Mouse (Mus musculus): ENCODE data around the gene Oxnad1.
A peak's percentile ranks its signal among the peaks of the same experiment; 100 is the strongest.

The Oxnad1 gene

GRCm38 (mm10) chr14:32084761-32085485, at the start of gene Oxnad1:
Gene Oxnad1 (plus strand): TSS chr14:32085374.
- no peak for ATAC-seq (ENCODE audit: insufficient number of reproducible peaks, low FRiP score, low TSS enrichment)

GRCm38 (mm10) chr14:32036482-32036881, 48.7 kb upstream of the Oxnad1 start:
- no peak for ATAC-seq (ENCODE audit: insufficient number of reproducible peaks, low FRiP score, low TSS enrichment)

GRCm38 (mm10) chr14:32037661-32038252, 47.4 kb upstream of the Oxnad1 start:
- no peak for ATAC-seq (ENCODE audit: insufficient number of reproducible peaks, low FRiP score, low TSS enrichment)

- ATAC-seq (ENCODE audit: insufficient number of reproducible peaks, low FRiP score, low TSS enrichment), result no peak
These were observed 43.1 kb upstream of the Oxnad1 start for GRCm38 (mm10) chr14:32042108-32042507.

- ATAC-seq (ENCODE audit: insufficient number of reproducible peaks, low FRiP score, low TSS enrichment), result no peak
These were observed 38.8 kb upstream of the Oxnad1 start for GRCm38 (mm10) chr14:32046357-32046756.

- no peak for ATAC-seq (ENCODE audit: insufficient number of reproducible peaks, low FRiP score, low TSS enrichment)
These were observed 35.0 kb upstream of the Oxnad1 start for GRCm38 (mm10) chr14:32050171-32050570.

- ATAC-seq (ENCODE audit: insufficient number of reproducible peaks, low FRiP score, low TSS enrichment), result no peak
These were observed 31.3 kb upstream of the Oxnad1 start for GRCm38 (mm10) chr14:32053895-32054294.

- ATAC-seq (ENCODE audit: insufficient number of reproducible peaks, low FRiP score, low TSS enrichment), result no peak
These were observed 30.4 kb upstream of the Oxnad1 start for GRCm38 (mm10) chr14:32054788-32055187.

- ATAC-seq (ENCODE audit: insufficient number of reproducible peaks, low FRiP score, low TSS enrichment), result no peak
These were observed 29.4 kb upstream of the Oxnad1 start for GRCm38 (mm10) chr14:32055781-32056180.

GRCm38 (mm10) chr14:32056675-32057074, 28.5 kb upstream of the Oxnad1 start:
- ATAC-seq (ENCODE audit: insufficient number of reproducible peaks, low FRiP score, low TSS enrichment), result no peak

GRCm38 (mm10) chr14:32057664-32058063, 27.5 kb upstream of the Oxnad1 start:
- ATAC-seq (ENCODE audit: insufficient number of reproducible peaks, low FRiP score, low TSS enrichment), result no peak

- no peak for ATAC-seq (ENCODE audit: insufficient number of reproducible peaks, low FRiP score, low TSS enrichment)
These were observed 23.8 kb upstream of the Oxnad1 start for GRCm38 (mm10) chr14:32061398-32061797.

- no peak for ATAC-seq (ENCODE audit: insufficient number of reproducible peaks, low FRiP score, low TSS enrichment)
These were observed 12.4 kb upstream of the Oxnad1 start for GRCm38 (mm10) chr14:32072807-32073206.

- ATAC-seq (ENCODE audit: insufficient number of reproducible peaks, low FRiP score, low TSS enrichment), result no peak
These were observed 11.9 kb upstream of the Oxnad1 start for GRCm38 (mm10) chr14:32073211-32073685.

- ATAC-seq (ENCODE audit: insufficient number of reproducible peaks, low FRiP score, low TSS enrichment), result no peak
These were observed 11.3 kb upstream of the Oxnad1 start for GRCm38 (mm10) chr14:32073901-32074300.

- peak; percentile 69 for ATAC-seq (ENCODE audit: insufficient number of reproducible peaks, low FRiP score, low TSS enrichment)
These were observed 8.1 kb upstream of the Oxnad1 start for GRCm38 (mm10) chr14:32076896-32077575.

GRCm38 (mm10) chr14:32081026-32081425, 4.1 kb upstream of the Oxnad1 start:
- no peak for ATAC-seq (ENCODE audit: insufficient number of reproducible peaks, low FRiP score, low TSS enrichment)

GRCm38 (mm10) chr14:32082891-32083290, 2.3 kb upstream of the Oxnad1 start:
- no peak for ATAC-seq (ENCODE audit: insufficient number of reproducible peaks, low FRiP score, low TSS enrichment)

GRCm38 (mm10) chr14:32083466-32083865, 1.7 kb upstream of the Oxnad1 start:
- no peak for ATAC-seq (ENCODE audit: insufficient number of reproducible peaks, low FRiP score, low TSS enrichment)

- ATAC-seq (ENCODE audit: insufficient number of reproducible peaks, low FRiP score, low TSS enrichment), result peak; percentile 93
These were observed 470 bp downstream of the Oxnad1 start, which contains the start of gene Dph3 for GRCm38 (mm10) chr14:32085486-32086201. Gene Dph3 (minus strand): TSS chr14:32085729.

GRCm38 (mm10) chr14:32086226-32086625, 1.1 kb downstream of the Oxnad1 start:
- no peak for ATAC-seq (ENCODE audit: insufficient number of reproducible peaks, low FRiP score, low TSS enrichment)

Measured in cerebellum, adult (tissue).